Comparison of ENCODE assay signal across 15 mouse cellular contexts in the genomic region with DNA sequence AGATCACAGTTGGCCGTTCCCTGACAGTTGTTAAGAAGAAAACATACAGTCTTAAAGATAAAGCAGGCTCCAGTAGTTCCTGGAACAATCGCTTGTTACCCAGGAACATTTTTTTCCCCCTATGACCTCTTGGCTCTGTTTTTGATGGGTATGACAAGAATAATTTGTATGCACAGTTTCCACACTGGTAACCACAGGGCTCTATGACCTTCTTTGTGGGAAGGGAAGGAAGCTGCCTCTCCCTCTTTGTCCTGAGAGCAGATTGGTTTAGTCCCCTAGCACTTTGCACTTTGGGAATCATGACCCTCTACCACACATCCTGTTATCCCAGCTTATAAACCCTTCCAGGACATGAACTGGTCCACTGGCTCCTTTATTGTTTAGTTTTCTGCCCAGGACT.
"Had no signal": no experiment of that assay in that cellular context is flagged by ENCODE, and none has a peak within 500 bp of the region (broad histone marks: within the 10 kb centered on the region; RNA-seq: fewer than 3 reads in every experiment).

No protein-coding gene starts in this region.

- H3K4me2 ChIP-seq: lung, embryonic 14.5 days; midbrain, embryonic 12.5 days; neural tube, embryonic 12.5 days; stomach, embryonic 15.5 days had no signal

- H3K27me3 ChIP-seq: megakaryocyte, embryonic 14.5 days; stomach, embryonic 15.5 days had no signal

- ATAC-seq: liver, postnatal 0 days had no signal

- H3K9ac ChIP-seq: liver, postnatal 0 days; lung, embryonic 14.5 days; midbrain, embryonic 12.5 days; neural tube, embryonic 12.5 days; stomach, embryonic 15.5 days had no signal

- H3K27ac ChIP-seq: macrophage; midbrain, embryonic 12.5 days; neural tube, embryonic 12.5 days; stomach, embryonic 15.5 days; stomach, postnatal 0 days had no signal

- H3K36me3 ChIP-seq: midbrain, embryonic 12.5 days; neural tube, embryonic 12.5 days; stomach, embryonic 15.5 days had no signal

- DNase-seq: liver, postnatal 0 days; lung, embryonic 14.5 days; lung, postnatal 14 days; lung, postnatal 36 days; midbrain, embryonic 14.5 days; right cerebral cortex, postnatal 14 days; thymus, adult 2 months; thymus, postnatal 25 days; thymus, postnatal 4 days had no signal

- H3K4me1 ChIP-seq: midbrain, embryonic 12.5 days; neural tube, embryonic 12.5 days; stomach, embryonic 15.5 days had no signal

- H3K9me3 ChIP-seq: midbrain, embryonic 12.5 days; neural tube, embryonic 12.5 days; stomach, embryonic 15.5 days had no signal

- H3K4me3 ChIP-seq: megakaryocyte, embryonic 14.5 days; midbrain, embryonic 12.5 days; neural tube, embryonic 12.5 days; stomach, embryonic 15.5 days had no signal
